Mouse (Mus musculus) c-Kit-positive CD71-positive TER-119-positive erythroid progenitor cells, embryonic 14.5 days (primary cell): ENCODE results near the gene Olfr1426.
"Not testable (repeated sequence)": the region's sequence is repeated elsewhere in the genome, so short reads cannot be mapped to it uniquely, and the experiment has no call there.

Source experiments
- DNase-seq: peaks from one replicate; pipeline ENCODE4 v3.0.0-alpha.2; 2013; ENCODE audit warnings: low spot score

The Olfr1426 gene

DNA sequence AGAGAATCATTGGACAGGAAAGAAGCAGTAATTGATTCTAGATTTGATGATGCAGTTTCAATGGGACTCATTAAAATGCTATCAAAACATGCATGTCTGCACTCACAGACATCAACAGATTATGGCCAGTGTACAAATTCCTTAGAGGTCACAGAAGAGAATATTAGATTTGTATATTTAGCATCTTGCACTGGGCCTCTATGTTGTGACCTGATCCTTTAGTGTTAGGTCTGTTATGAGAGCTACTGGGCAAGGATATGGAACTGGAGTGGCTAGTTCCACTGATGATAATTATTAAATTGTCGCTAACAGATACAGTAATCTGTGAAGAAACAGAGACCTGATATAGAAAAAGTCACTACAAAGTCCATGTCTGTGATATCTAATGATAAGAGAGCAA lies at the start of gene Olfr1426:
Gene Olfr1426 (minus strand): TSS at position 101 of the 400 bp plus-strand sequence.
- no peak for DNase-seq

DNA sequence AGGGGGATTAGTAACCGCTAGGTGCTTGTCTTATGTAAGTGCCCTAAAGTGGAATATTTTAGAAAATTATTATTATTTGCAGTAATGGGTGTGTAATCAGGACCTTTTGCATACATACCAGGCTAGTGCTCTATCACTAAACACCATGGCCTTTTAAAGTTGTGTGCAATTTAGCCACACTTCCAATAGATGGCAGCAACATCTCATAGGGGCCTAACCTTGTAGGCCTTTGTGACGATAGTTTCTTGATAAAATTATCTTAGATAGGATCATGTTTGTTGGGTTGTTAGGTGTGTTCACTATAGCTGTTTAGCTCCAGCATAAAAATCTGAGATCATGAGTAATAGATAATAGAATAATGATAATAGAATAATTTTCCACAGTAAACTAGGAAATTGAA lies 42.5 kb upstream of the Olfr1426 start:
- no peak for DNase-seq

DNA sequence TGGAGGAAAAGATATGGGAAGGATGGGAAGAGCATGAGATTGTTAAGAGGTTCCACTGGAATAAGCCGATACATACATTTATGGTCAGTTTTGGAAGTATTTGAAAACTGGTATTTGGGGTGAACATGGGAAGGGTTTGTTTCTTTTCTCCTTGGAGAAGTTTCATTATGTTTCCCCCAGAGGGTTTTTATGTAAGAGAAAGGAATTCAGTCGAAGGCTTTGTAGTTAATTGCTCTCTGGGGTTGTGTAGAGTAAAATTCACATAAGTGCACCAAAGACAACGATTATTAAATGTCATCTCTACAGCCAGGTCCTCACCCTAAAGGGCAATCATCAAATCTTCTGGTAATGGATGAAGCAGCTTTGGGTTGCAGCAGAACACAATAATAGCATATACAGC lies 31.3 kb upstream of the Olfr1426 start, which contains the start of gene Olfr76:
Gene Olfr76 (minus strand): TSS at position 101 of the 400 bp plus-strand sequence.
- DNase-seq = no peak

DNA sequence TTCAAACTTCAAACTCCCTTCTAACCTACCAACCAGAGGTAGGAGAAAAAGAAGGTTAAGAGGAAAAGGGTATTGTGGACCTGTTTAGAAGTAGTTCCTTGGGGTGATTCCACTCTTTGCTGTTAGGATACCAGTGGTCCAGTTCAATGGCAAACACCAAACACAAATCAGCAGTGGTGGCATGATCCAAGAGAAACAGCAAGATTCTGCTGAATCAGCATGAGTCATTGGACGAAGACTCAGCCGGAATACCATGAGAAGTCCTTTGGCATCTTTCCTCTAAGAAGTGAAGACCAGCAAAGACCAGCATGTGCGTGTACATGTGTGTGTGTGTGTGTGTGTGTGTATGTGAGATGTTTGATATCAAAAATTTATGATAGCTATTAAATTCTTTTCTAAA lies 24.7 kb upstream of the Olfr1426 start:
- DNase-seq = no peak

DNA sequence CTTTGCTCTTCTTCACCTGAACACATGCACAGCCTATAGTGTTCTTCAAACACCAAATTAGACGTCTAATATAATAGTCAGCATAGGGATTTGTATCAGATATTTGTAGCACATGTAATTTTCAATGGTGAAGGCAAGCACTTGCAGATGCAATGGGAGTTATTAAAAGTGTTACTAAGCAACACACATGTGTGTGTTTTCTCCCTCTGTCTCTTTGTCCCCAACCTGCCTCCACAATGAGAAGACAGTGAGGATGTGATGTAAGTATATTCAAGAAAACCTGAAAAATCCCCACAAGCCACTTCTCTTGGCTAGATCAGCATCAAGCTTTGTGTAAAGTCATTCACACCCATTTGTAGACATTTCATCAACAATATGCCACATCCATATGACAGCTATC lies 24.0 kb upstream of the Olfr1426 start, which contains the start of gene Olfr1428:
Gene Olfr1428 (minus strand): TSS at position 101 of the 400 bp plus-strand sequence.
- no peak for DNase-seq

DNA sequence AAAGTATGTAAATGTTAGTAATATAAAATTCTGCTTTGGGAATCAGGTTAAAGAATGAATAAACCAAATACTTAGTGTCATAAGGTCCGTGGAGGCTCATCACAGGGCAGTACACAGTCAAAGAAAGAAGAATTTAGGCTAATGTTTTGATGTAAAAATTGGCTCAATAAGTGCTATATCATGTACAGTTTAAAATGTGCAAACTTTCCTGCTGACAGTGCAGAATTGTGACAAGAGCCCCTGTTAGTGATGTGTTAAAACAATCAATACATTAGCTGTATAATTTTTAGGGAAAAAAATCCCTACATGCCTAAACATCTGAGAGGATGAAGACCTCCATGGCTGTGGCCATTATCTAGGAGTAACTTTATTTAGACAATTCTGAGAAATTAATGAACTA lies 22.0 kb upstream of the Olfr1426 start:
- DNase-seq = no peak

DNA sequence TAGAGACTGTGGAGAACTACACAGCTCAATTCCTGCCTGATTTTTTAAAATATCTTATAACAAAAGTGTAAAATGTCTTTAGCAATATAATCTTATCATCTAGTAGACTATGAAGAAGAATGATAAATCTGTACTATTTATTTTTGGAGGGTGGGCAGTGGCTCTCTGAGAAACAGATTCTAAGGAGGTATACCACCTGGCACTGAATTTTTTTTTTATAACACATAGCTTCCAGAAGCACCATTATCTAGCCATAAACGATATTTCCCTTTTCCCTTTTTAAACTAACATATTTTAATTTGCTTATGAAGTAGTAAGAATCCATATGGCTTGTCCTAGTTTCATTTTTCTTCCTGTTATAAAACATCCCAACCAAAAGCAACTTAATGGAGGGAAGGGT lies 12.7 kb upstream of the Olfr1426 start:
- no peak for DNase-seq

DNA sequence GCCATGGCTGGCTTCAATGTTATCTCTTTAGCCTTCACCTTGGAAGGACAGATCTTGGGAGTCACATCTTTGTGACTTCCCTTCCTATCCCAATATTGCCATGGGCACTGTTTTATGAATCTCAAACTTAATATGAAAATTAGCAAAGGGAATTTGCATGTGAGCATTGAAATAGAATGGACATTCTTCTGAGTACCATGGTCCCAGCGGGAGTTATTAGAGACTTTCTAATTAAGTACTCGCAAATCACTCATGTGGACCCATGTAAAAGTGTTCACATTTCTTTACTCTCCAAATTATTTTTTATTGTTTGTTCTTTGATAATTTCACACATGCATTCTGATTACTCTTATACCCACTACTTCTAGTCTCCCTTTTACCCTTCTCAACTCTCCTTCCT lies 11.4 kb upstream of the Olfr1426 start, which contains the start of gene Olfr1427:
Gene Olfr1427 (minus strand): TSS at position 101 of the 400 bp plus-strand sequence.
- DNase-seq = no peak

DNA sequence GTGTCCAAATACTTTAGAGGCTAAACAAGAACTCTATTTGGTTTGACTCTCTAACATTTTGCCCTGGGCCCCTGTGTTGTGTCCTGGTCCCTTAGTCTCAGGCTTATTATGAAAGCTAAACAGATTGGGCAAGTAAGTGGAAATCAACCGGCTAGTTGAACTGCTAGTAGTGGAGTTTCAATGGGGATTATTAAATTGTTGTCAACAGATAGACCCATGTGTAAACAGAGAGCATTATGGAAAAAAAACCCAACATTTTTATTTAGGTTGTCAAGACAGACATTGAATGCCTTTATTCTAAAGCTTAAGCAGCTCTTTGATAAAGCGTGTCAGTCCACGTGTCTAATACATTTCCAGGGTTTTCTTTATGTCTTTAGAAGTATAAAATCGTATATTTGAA lies 14.2 kb downstream of the Olfr1426 start, which contains the start of gene Olfr1425:
Gene Olfr1425 (minus strand): TSS at position 101 of the 400 bp plus-strand sequence.
- not testable (repeated sequence) for DNase-seq

DNA sequence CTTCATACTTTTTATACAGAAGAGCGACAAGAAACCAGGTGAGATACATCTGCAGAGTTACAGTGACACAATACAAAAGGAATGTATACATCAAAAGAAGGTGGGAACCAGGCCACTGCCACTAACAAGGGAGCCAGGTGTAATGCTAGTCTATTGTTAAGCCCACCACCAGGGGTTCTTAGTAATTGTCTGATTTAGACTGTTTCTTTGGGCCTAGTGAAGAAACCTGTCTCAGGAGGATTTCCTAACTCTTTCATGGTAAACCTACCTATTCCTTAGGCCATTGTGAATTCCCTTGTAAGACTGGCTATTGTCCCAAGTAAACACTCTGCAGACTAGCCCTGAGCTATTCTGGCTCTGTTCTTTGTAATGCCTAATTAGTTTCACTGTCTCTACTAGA lies 22.3 kb downstream of the Olfr1426 start:
- not testable (repeated sequence) for DNase-seq

DNA sequence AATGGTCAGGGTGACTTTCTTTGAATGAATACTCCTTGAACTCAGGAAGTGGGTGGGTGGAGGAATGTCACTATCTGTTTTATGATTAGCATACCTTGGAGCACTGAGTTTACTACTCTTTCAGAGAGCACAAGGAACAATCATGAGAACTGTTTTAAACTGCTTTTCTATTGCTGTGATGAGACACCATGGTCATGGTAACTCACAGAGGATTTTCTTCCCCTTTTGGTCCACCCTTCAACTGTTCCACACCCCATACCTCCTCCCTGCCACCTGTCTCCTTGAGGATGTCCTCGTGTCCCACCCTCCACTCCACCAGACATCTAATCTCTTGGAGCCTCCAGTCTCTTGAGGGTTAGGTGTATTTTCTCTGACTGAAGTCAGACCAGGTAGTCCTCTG lies 24.0 kb downstream of the Olfr1426 start:
- not testable (repeated sequence) for DNase-seq

DNA sequence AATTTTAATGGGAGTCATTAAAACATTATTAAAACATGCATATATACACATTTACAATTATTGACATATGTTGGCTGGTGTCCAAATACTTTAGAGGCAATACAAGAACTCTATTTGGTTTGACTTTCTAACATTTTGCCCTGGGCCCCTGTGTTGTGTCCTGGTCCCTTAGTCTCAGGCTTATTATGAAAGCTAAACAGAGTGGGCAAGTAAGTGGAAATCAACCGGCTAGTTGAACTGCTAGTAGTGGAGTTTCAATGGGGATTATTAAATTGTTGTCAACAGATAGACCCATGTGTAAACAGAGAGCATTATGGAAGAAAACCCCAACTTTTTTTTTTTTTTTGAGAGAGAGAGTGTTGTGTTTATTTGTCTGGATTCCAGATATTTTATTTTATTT lies 29.2 kb downstream of the Olfr1426 start, which contains the start of gene Olfr1424:
Gene Olfr1424 (minus strand): TSS at position 101 of the 400 bp plus-strand sequence.
- DNase-seq = not testable (repeated sequence)

DNA sequence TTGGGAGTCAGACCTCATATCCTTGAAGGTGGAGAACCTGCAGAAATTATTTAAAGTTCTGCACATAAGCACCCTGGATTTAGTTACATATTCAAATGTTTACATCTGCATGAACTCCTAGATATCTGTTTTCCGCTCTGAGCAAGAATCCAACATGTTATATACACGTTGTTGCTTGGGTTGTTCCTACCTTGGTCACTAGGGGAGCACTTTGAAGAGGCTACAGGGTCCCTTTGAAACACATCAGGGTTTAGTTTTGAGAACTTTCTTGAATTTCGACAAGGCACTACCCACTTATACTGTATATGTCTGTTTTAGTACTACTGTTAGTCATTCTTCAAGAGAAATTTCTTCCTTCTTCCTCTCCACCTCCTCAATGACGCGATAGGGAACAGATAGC lies 48.6 kb downstream of the Olfr1426 start:
- DNase-seq = no peak

DNA sequence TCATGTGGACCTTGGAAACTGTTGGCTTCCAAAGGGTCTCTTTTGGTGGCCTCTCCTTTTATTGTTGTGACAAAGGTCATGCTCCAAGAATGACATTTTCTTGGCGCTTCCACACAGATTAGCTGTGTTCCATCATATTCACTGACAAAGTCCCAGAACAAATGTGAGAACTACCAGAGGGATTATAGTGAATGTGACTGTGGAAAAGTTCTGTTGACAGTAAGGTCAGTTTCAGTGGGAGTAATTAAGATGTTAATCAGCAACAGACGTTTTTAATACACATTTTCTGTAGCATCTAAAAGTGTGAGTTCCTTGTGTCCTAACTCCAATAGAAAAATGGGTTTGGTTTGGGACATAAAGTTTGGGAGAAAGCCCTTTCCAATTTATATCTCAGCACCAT lies 50.6 kb downstream of the Olfr1426 start, which contains the start of gene Olfr1423:
Gene Olfr1423 (minus strand): TSS at position 101 of the 400 bp plus-strand sequence.
- DNase-seq = no peak

DNA sequence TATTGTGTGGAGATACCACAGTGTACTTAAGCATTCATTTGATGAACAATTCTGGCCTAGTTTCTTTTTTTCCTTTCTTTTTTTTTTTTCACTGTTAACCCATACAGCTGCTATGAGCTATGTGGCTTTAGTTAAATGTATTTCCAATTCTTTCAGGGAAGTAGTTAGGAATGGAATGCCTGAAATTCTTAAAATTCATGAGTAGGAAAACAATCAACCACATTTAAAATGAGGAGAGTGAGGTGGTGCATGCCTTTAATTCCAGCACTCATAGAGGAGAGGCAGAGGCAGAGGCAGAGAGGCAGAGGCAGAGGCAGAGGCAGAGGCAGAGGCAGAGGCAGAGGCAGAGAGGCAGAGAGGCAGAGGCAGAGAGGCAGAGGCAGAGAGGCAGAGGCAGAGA lies 54.1 kb downstream of the Olfr1426 start:
- DNase-seq = no peak
